Mouse (Mus musculus) stomach, embryonic 15.5 days (tissue): ENCODE measurements at regions not wholly inside any gene's neighbourhood (a gene's known extent, or its start where the extent isn't known, plus 50 kb on each side); places are given as distances from the start of the nearest gene placed in this dataset.

Experiments
- ATAC-seq: fragments of 200-750 bp; cut with Nextera tagmentation; 2 replicates; pipeline ENCODE4 v1.8.0; 2017; ENCODE audit warnings: low read depth, moderate number of reproducible peaks, moderate TSS enrichment; ENCODE audit not compliant: insufficient read depth, low FRiP score
- H3K27ac ChIP-seq: fragments of 300-500 bp; sonication (generic); 2 replicates; pipeline ENCODE4 v1.5.1; 2015; ENCODE audit warnings: mild to moderate bottlenecking, inconsistent platforms
- H3K27me3 ChIP-seq: fragments of 300-500 bp; sonication (generic); replicated peaks from 2 replicates; pipeline ENCODE4 v1.6.1; 2015; ENCODE audit warnings: inconsistent platforms
- H3K36me3 ChIP-seq: fragments of 300-500 bp; sonication (generic); 2 replicates; pipeline ENCODE4 v1.6.1; 2015; ENCODE audit warnings: inconsistent platforms
- H3K4me1 ChIP-seq: fragments of 300-500 bp; sonication (generic); 2 replicates; pipeline ENCODE4 v1.6.1; 2015; ENCODE audit warnings: inconsistent platforms
- H3K4me2 ChIP-seq: fragments of 300-500 bp; sonication (generic); 2 replicates; pipeline ENCODE4 v1.6.1; 2015; ENCODE audit warnings: mild to moderate bottlenecking, inconsistent platforms
- H3K4me3 ChIP-seq: fragments of 300-500 bp; sonication (generic); replicated peaks from 2 replicates; pipeline ENCODE4 v1.5.1; 2015; ENCODE audit warnings: inconsistent platforms
- H3K9ac ChIP-seq: fragments of 300-500 bp; sonication (generic); 2 replicates; pipeline ENCODE4 v1.6.1; 2015; ENCODE audit warnings: inconsistent platforms
- H3K9me3 ChIP-seq: fragments of 300-500 bp; sonication (generic); 2 replicates; pipeline ENCODE4 v1.6.1; 2016; ENCODE audit warnings: inconsistent platforms
- WGBS: fragments of 180-500 bp; shearing (Covaris S2); methylation state at CpG from one replicate; pipeline ENCODE4 v1.1.7; 2015; 5-methylcytosine and 5-hydroxymethylcytosine counted together

- H3K4me1 ChIP-seq, result peaks cover 7% of the 10 kb centered on the region; the same call in 1 of the 2 replicates
- no peaks in the 10 kb centered on the region for H3K9me3 ChIP-seq
- WGBS, result 56% methylated on average over 11 of the region's 11 CpGs
- H3K4me3 ChIP-seq, result no peak overlapping the region
- no peak overlapping the region for H3K4me2 ChIP-seq
- H3K9ac ChIP-seq, result no peak overlapping the region
- no peak overlapping the region for H3K27ac ChIP-seq
- H3K36me3 ChIP-seq, result no peaks in the 10 kb centered on the region
- no peak for ATAC-seq
- H3K27me3 ChIP-seq, result no peaks in the 10 kb centered on the region
Observed at GRCm38 (mm10) chr5:129297657-129298349, 201.3 kb downstream of the Adgrd1 start.

- H3K27me3 ChIP-seq, result no peaks in the 10 kb centered on the region
- WGBS, result 25% methylated on average over 11 of the region's 11 CpGs
Observed at GRCm38 (mm10) chr5:129298646-129299455, 202.2 kb upstream of the Sfswap start.

GRCm38 (mm10) chr5:129299456-129299765 lies 201.6 kb upstream of the Sfswap start:
- Histone ChIP-seq H3K4me1 (peaks cover 7% of the 10 kb centered on the region; the same call in 1 of the 2 replicates), H3K36me3 (no peaks in the 10 kb centered on the region), H3K4me2 (no peak overlapping the region), H3K27me3 (no peaks in the 10 kb centered on the region), H3K4me3 (no peak overlapping the region), H3K27ac (no peak overlapping the region), H3K9me3 (no peaks in the 10 kb centered on the region), H3K9ac (no peak overlapping the region)
- WGBS, result 34% methylated on average over 2 of the region's 2 CpGs
- no peak for ATAC-seq

More at GRCm38 (mm10) chr5:129298646-129299455, 202.2 kb upstream of the Sfswap start:
- H3K4me3 ChIP-seq, result no peak overlapping the region
- H3K4me2 ChIP-seq, result no peak overlapping the region
- no peak for ATAC-seq
- peaks cover 7% of the 10 kb centered on the region; the same call in 1 of the 2 replicates for H3K4me1 ChIP-seq
- H3K9me3 ChIP-seq, result no peaks in the 10 kb centered on the region
- no peak overlapping the region for H3K9ac ChIP-seq
- no peak overlapping the region for H3K27ac ChIP-seq
- no peaks in the 10 kb centered on the region for H3K36me3 ChIP-seq

- no peak for ATAC-seq
- Histone ChIP-seq H3K27ac (no peak overlapping the region), H3K4me3 (no peak overlapping the region), H3K4me2 (no peak overlapping the region), H3K36me3 (no peaks in the 10 kb centered on the region), H3K9me3 (no peaks in the 10 kb centered on the region), H3K27me3 (no peaks in the 10 kb centered on the region), H3K9ac (no peak overlapping the region), H3K4me1 (0 out of 2 replicates have a peak, but pooled peaks cover 7% of the 10 kb centered on the region)
- WGBS, result 91% methylated on average over 6 of the region's 6 CpGs
Observed at GRCm38 (mm10) chr5:129300423-129300822, 200.6 kb upstream of the Sfswap start.

GRCm38 (mm10) chr5:129315626-129316025 lies 185.4 kb upstream of the Sfswap start:
- H3K4me3 ChIP-seq, result no peak overlapping the region
- WGBS, result 45% methylated on average over 6 of the region's 9 CpGs
- no peak overlapping the region for H3K4me2 ChIP-seq
- no peak overlapping the region for H3K27ac ChIP-seq
- H3K27me3 ChIP-seq, result no peaks in the 10 kb centered on the region
- no peaks in the 10 kb centered on the region for H3K9me3 ChIP-seq
- ATAC-seq, result no peak
- H3K9ac ChIP-seq, result no peak overlapping the region
- no peaks in the 10 kb centered on the region for H3K4me1 ChIP-seq
- H3K36me3 ChIP-seq, result no peaks in the 10 kb centered on the region

GRCm38 (mm10) chr5:129331094-129331523 lies 169.9 kb upstream of the Sfswap start:
- 21% methylated on average over 11 of the region's 11 CpGs for WGBS
- H3K27ac ChIP-seq, result no peak overlapping the region
- H3K9ac ChIP-seq, result no peak overlapping the region
- no peak overlapping the region for H3K4me3 ChIP-seq
- no peaks in the 10 kb centered on the region for H3K36me3 ChIP-seq
- no peaks in the 10 kb centered on the region for H3K4me1 ChIP-seq
- no peak for ATAC-seq
- no peaks in the 10 kb centered on the region for H3K9me3 ChIP-seq
- H3K27me3 ChIP-seq, result no peaks in the 10 kb centered on the region
- no peak overlapping the region for H3K4me2 ChIP-seq

- H3K9me3 ChIP-seq, result no peaks in the 10 kb centered on the region
- H3K36me3 ChIP-seq, result no peaks in the 10 kb centered on the region
- no peak overlapping the region for H3K9ac ChIP-seq
- no peak overlapping the region for H3K4me3 ChIP-seq
- no peak for ATAC-seq
- H3K27ac ChIP-seq, result no peak overlapping the region
- no peak overlapping the region for H3K4me2 ChIP-seq
- H3K4me1 ChIP-seq, result no peaks in the 10 kb centered on the region
- no peaks in the 10 kb centered on the region for H3K27me3 ChIP-seq
- WGBS, result 89% methylated on average over 3 of the region's 3 CpGs
Observed at GRCm38 (mm10) chr5:129332014-129332413, 169.0 kb upstream of the Sfswap start.

GRCm38 (mm10) chr5:129338511-129338910 lies 162.5 kb upstream of the Sfswap start:
- no peaks in the 10 kb centered on the region for H3K27me3 ChIP-seq
- ATAC-seq, result no peak
- H3K27ac ChIP-seq, result no peak overlapping the region
- no peak overlapping the region for H3K4me2 ChIP-seq
- no peaks in the 10 kb centered on the region for H3K9me3 ChIP-seq
- no peak overlapping the region for H3K9ac ChIP-seq
- H3K36me3 ChIP-seq, result no peaks in the 10 kb centered on the region
- H3K4me3 ChIP-seq, result no peak overlapping the region
- WGBS, result 58% methylated on average over 7 of the region's 7 CpGs
- no peaks in the 10 kb centered on the region for H3K4me1 ChIP-seq

GRCm38 (mm10) chr5:129344038-129344437 lies 157.0 kb upstream of the Sfswap start:
- Histone ChIP-seq H3K4me2 (no peak overlapping the region), H3K27me3 (no peaks in the 10 kb centered on the region), H3K27ac (no peak overlapping the region), H3K9me3 (no peaks in the 10 kb centered on the region), H3K36me3 (no peaks in the 10 kb centered on the region), H3K4me1 (no peaks in the 10 kb centered on the region), H3K9ac (no peak overlapping the region), H3K4me3 (no peak overlapping the region)
- 60% methylated on average over 12 of the region's 12 CpGs for WGBS
- no peak for ATAC-seq

GRCm38 (mm10) chr5:129350024-129350423 lies 151.0 kb upstream of the Sfswap start:
- H3K4me1 ChIP-seq, result 0 out of 2 replicates have a peak, but pooled peaks cover 5% of the 10 kb centered on the region
- no peak overlapping the region for H3K9ac ChIP-seq
- no peak overlapping the region for H3K4me3 ChIP-seq
- H3K27ac ChIP-seq, result no peak overlapping the region
- no peak for ATAC-seq
- H3K36me3 ChIP-seq, result no peaks in the 10 kb centered on the region
- no peaks in the 10 kb centered on the region for H3K9me3 ChIP-seq
- H3K27me3 ChIP-seq, result no peaks in the 10 kb centered on the region
- 65% methylated on average over 12 of the region's 12 CpGs for whole genome bisulfite sequencing
- H3K4me2 ChIP-seq, result no peak overlapping the region

GRCm38 (mm10) chr5:129353549-129353948 lies 147.5 kb upstream of the Sfswap start:
- no peak for ATAC-seq
- Histone ChIP-seq H3K4me1 (0 out of 2 replicates have a peak, but pooled peaks cover 5% of the 10 kb centered on the region), H3K9me3 (no peaks in the 10 kb centered on the region), H3K9ac (no peak overlapping the region), H3K27me3 (no peaks in the 10 kb centered on the region), H3K4me2 (no peak overlapping the region), H3K4me3 (no peak overlapping the region), H3K27ac (no peak overlapping the region), H3K36me3 (no peaks in the 10 kb centered on the region)
- WGBS, result 23% methylated on average over 9 of the region's 9 CpGs

GRCm38 (mm10) chr5:129354877-129355276 lies 146.1 kb upstream of the Sfswap start:
- no peak overlapping the region for H3K4me3 ChIP-seq
- no peaks in the 10 kb centered on the region for H3K27me3 ChIP-seq
- no peak overlapping the region for H3K27ac ChIP-seq
- H3K9ac ChIP-seq, result no peak overlapping the region
- no peaks in the 10 kb centered on the region for H3K9me3 ChIP-seq
- 0 out of 2 replicates have a peak, but pooled peaks cover 5% of the 10 kb centered on the region for H3K4me1 ChIP-seq
- no peak for ATAC-seq
- no peak overlapping the region for H3K4me2 ChIP-seq
- H3K36me3 ChIP-seq, result no peaks in the 10 kb centered on the region
- WGBS, result 81% methylated on average over 5 of the region's 5 CpGs
